Mouse (Mus musculus): ENCODE data around the gene Iqgap2. TPM values are rescaled to one million over a fixed set of nuclear protein-coding genes. Genes with fewer than 3 reads are reported as not detected.

The Iqgap2 gene
- polyA plus RNA-seq, 1 experiment, result 20.4 TPM

DNA sequence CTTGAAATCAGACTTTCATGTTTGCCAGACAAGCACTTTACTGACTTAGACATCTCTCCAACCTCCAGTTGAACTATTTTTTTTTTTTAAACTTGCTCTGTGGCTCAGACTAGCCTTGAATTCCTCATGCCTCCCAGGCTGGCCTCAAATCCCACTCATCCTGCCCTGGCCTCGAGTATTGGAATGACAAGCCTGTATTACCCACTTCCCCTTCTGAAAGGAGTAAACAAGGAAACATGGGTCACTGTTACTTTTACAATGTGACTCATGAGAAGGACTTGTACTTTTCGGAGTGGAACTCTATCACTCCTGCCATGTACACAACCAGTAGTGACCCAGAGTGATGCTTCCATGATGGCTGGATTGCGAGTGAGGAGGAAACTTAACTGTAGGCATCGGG, 3.6 kb downstream of the Iqgap2 start:
- WGBS, result 57% methylated on average over 4 of the region's 4 CpGs

GRCm38 (mm10) chr13:95887375-95887774, 4.3 kb downstream of the Iqgap2 start:
- no peak for DNase-seq (ENCODE audit: low read depth, low spot score)
- WGBS, result 73% methylated on average over 7 of the region's 7 CpGs

More for the DNA sequence above, 3.6 kb downstream of the Iqgap2 start:
- no peak for DNase-seq (ENCODE audit: low read depth, low spot score)

- WGBS, result 72% methylated on average over 3 of the region's 3 CpGs
- no peak for DNase-seq (ENCODE audit: low read depth, low spot score)
Measured at GRCm38 (mm10) chr13:95884455-95884854, 7.3 kb downstream of the Iqgap2 start.

DNA sequence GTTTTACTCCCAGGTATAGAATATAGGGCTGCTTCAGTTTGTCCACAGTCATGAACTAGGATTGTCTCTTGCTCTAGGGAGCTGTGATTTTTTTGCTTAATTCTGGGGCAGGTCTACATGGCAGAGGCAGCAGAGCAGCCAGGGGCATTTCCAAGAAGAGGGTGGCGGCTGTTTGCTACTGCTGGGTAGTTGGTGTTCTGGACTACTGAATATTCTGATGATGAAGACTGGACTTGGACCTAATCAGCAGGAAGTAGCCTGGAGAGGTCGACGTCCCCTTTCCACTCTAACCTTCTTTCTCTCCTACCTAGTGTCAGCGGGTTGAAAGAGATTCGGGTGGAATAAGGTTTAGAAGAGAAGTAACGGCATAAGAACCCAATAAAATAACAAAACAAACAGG, 9.7 kb downstream of the Iqgap2 start:
- 67% methylated on average over 6 of the region's 6 CpGs for WGBS
- no peak for DNase-seq (ENCODE audit: low read depth, low spot score)

DNA sequence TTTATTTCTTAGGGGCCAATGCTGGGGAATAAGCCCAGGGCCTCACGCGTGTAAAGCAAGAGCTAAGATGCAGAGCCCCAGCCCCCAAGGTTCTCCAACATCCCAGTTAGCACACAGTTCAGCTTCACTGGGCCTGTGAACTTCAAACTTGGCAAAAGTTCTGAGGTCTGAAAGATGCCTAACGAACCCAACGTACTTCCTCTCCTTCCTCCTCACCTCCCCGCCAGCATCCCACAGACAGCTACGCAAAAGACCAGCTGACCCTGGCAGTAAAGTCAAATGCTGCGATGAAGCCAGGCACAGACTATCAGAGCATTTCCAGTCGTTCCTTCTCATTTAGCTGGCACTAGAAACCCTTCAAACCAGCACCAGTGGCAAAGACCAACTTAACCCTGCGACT, 10.3 kb downstream of the Iqgap2 start:
- DNase-seq (ENCODE audit: low read depth, low spot score), result no peak
- 91% methylated on average over 9 of the region's 9 CpGs for WGBS

DNA sequence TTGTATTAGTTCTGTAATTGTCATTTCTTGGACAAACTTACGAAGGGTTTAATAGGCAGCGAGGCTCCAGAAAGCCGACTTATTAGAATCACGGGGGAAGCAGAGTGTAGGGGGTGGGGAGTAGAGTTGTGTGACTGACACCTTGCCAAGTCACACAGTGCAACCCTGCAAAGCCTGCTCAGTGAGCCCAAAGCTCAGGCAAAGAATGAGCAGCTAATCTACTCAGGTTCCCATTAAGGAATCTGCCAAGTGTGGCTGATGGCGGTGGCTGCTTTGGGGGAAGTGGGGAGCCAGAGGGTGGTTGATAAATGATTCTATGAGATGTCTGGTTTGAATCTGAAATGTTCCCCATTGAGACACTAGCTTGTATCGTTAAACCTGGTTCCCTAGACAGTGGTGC, 11.1 kb downstream of the Iqgap2 start:
- DNase-seq (ENCODE audit: low read depth, low spot score), result no peak
- WGBS, result 64% methylated on average over 6 of the region's 6 CpGs

DNA sequence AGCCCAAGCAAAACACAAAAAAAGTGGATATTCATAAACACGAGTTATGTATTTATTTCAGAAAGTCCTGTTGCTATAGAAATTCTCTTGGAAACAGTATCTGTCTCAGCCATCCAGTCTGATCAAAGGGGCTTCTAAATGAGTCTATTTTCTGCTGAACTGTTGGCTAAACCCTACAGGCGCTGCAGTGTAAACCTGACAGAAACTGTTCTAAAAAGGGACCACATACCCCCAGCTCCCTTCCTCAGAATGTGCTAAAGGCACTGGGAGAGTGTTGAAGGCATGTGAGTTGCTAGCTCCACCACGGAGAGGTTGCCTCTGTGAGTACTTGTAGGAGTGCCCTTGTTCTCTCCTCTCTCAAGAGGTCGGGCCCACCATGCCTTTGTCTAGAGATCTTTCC, 19.7 kb downstream of the Iqgap2 start:
- WGBS, result 84% methylated on average over 4 of the region's 4 CpGs
- no peak for DNase-seq (ENCODE audit: low read depth, low spot score)

DNA sequence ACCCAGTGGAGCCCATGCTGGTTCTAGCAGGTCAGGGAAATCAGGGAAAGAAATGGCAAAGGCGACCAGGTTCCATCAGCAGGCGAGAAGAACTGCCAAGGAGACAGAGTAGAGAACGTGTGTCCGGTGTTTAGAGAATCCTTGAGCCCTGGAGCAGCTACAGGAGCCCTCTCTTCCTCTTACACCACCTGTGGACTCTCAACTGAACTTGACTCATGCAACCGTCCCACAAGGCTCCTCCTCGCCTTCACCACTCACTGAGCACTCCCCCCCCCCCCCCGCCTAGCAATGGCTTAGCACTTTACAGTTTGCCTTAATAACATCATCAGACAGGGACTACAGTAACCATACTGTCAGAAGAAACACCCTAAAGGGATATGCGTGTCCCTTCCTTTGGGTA, 21.1 kb downstream of the Iqgap2 start:
- DNase-seq (ENCODE audit: low read depth, low spot score), result no peak
- 73% methylated on average over 8 of the region's 8 CpGs for WGBS

DNA sequence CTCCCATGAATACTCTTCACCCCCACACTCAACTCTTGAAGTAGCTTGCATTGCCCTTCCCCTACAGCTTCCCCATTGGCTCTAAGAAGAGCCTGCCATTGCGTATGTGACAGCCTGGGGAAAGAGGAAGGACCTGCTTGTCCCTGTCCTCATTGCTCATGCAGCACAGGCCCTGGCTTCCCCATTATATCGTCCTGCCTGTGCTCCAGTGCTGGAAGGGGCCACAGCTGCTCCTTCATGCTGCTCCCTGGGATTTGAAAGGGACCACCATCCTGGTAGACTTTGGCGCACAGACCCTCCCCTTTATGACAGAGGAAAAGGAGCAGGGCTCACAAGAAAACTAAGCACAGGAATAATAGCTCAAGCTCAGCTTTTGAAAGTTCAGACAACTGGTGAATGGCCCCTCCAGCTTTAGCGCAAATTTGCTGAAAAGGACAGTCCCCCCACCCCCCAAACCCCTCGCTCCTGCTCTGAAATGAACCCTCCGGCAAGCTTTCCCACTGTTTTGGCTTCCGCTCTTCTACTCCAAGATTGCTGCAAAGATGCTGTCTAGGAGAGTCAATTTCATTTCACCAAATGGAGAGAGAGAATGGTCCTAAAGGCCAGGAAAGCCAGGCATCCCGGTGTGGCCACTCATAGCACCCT, 22.7 kb downstream of the Iqgap2 start:
- 85% methylated on average over 8 of the region's 8 CpGs for WGBS
- DNase-seq (ENCODE audit: low read depth, low spot score), result no peak

DNA sequence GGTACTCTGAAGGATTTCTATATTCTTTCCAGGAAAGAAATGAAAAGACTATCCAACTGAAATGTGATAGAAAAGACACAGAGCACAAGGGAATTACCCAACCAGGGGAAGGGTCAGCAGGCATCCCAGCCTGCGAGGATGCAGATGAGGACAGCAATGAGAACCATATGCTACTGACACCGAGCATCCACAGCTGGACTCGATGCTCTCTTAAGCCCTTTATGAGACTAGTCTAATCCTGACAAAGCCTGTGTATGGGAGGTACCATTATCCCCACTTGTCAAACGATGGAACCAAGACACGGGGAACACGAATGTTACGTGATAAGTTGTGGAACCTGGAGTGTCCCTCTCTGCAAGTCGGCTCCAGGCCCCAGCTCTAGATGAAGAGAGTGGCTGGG, 29.5 kb downstream of the Iqgap2 start:
- 78% methylated on average over 8 of the region's 8 CpGs for WGBS
- no peak for DNase-seq (ENCODE audit: low read depth, low spot score)

GRCm38 (mm10) chr13:95859271-95859670, 32.5 kb downstream of the Iqgap2 start:
- DNase-seq (ENCODE audit: low read depth, low spot score), result no peak
- WGBS, result 34% methylated on average over 4 of the region's 4 CpGs

DNA sequence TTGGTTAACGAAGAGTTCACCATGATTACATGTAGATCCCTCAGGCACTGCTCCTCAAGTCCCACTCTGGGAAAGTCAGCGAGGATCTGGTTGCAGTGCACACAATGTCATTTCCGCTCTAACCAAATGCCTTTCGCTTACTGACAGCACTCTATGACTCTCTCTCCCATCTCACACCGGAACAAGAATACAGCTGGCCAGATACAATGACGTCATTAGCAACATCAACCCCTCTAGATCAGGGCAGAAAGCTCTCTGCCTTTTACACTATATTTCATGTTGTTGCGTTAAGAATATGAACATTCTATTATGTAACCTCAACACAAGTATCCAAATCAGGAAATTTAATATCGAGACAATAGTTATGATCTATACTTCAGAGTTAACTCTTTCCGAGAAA, 32.9 kb downstream of the Iqgap2 start:
- 83% methylated on average over 9 of the region's 9 CpGs for WGBS

GRCm38 (mm10) chr13:95855537-95855936, 36.2 kb downstream of the Iqgap2 start:
- 83% methylated on average over 4 of the region's 4 CpGs for WGBS
- DNase-seq (ENCODE audit: low read depth, low spot score), result no peak

More for the DNA sequence above, 32.9 kb downstream of the Iqgap2 start:
- DNase-seq (ENCODE audit: low read depth, low spot score), result no peak

- no peak for DNase-seq (ENCODE audit: low read depth, low spot score)
- 72% methylated on average over 4 of the region's 4 CpGs for WGBS
Measured at GRCm38 (mm10) chr13:95851611-95852010, 40.1 kb downstream of the Iqgap2 start.

DNA sequence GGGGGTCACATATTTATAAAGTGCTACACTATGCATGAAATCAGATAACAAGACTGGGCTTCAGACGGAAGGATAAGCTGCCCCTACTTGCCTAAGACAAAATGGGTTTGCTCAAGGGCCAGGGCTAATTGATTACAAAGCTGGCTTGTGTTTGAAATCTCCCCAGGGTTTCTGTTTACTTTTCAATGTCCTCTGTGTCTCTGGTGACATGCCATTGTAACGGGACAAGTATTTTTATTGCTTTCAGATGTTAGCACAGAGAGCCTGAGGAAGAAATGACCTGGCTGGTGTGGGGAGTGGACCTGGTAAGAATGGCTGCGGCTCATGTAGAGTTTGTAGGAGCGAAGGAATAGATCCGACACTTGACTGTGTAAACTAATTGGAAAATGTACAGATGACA, 41.3 kb downstream of the Iqgap2 start:
- DNase-seq (ENCODE audit: low read depth, low spot score), result no peak

GRCm38 (mm10) chr13:95849501-95850007, 42.2 kb downstream of the Iqgap2 start:
- 71% methylated on average over 7 of the region's 7 CpGs for WGBS
- DNase-seq (ENCODE audit: low read depth, low spot score), result no peak

More for the DNA sequence above, 41.3 kb downstream of the Iqgap2 start:
- WGBS, result 41% methylated on average over 5 of the region's 5 CpGs

DNA sequence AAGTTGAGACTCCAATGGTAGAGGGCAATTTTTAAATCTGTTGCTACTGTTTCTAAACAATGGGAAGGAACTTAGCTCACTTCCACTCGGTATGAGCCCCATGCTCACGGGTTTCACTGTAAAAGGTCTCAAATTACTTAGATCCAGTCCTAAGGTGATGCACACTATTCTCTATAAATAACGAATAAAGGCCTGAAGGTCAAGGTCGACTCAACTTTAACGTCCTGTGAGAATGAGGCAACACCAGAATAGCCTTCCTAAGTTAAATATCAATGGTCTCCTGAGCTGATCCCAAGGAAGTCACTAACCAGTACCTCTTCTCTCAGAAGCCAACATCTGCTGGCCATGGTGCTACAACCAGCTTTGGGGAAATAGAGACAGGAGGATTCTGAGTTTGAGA, 45.4 kb downstream of the Iqgap2 start:
- WGBS, result 76% methylated on average over 5 of the region's 5 CpGs
- no peak for DNase-seq (ENCODE audit: low read depth, low spot score)

GRCm38 (mm10) chr13:95844950-95845349, 46.8 kb downstream of the Iqgap2 start:
- no peak for DNase-seq (ENCODE audit: low read depth, low spot score)
- 87% methylated on average over 3 of the region's 3 CpGs for WGBS

DNA sequence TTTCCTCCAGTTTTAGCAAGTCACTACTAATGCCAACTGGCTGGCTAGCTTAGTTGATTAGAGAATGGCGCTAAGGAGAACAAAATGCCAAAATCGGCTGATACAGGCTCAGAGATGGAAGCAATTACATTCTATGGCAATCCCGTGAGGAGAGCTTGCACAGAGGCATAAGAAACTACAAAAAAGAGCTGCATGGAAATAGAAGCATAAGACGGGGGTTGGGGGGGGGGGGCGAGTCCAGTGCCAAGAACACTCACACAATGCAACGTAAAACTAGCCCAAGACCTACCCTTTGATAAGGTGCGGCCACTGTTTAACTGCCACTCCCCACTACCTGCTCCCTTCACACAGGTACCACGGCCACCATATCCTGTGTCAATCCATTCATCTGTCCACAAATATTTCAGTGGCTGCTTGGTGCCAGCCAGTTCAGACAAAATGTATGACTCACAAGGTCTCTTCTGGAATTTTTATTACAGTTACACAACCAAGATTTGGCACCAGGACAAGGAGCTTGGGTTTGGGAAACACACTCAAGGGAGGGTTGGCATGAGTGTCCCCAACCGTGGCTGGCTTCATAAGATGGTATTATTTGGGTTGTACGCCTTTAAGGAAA, 48.2 kb downstream of the Iqgap2 start:
- 35% methylated on average over 10 of the region's 10 CpGs for WGBS
- DNase-seq (ENCODE audit: low read depth, low spot score), result no peak

DNA sequence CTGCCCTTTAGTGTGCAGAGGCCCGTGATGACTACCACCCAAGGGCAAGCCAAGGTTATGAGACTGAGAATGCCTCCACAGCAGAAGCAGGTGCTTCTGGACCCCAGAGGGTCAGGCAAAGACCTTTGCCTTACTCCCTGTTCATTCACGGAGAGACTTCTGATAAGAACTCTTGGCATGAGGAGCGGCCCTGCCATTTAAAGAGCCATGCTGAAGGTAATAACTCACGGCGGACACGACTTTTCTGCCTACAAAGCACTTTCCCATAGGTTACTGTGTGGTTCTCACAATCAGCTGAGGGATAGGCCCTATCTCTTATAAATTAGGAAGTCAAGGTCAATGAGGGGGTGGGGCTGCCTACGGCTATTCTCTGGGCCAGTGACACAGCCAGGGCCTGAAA, 48.9 kb downstream of the Iqgap2 start:
- 21% methylated on average over 7 of the region's 7 CpGs for WGBS
- DNase-seq (ENCODE audit: low read depth, low spot score), result no peak

GRCm38 (mm10) chr13:95841946-95842345, 49.8 kb downstream of the Iqgap2 start:
- WGBS, result 80% methylated on average over 1 of the region's 1 CpGs
- DNase-seq (ENCODE audit: low read depth, low spot score), result no peak
